Mouse (Mus musculus): ENCODE data around the gene Lrmp. TPM values are rescaled to one million over a fixed set of nuclear protein-coding genes. Genes with fewer than 3 reads are reported as not detected.

The Lrmp gene
- polyA plus RNA-seq (2015; fragmentation: Nextera tagmentation; extraction: Ambion mirVana), result 15.2 and 17.6 TPM in 2 replicates

DNA sequence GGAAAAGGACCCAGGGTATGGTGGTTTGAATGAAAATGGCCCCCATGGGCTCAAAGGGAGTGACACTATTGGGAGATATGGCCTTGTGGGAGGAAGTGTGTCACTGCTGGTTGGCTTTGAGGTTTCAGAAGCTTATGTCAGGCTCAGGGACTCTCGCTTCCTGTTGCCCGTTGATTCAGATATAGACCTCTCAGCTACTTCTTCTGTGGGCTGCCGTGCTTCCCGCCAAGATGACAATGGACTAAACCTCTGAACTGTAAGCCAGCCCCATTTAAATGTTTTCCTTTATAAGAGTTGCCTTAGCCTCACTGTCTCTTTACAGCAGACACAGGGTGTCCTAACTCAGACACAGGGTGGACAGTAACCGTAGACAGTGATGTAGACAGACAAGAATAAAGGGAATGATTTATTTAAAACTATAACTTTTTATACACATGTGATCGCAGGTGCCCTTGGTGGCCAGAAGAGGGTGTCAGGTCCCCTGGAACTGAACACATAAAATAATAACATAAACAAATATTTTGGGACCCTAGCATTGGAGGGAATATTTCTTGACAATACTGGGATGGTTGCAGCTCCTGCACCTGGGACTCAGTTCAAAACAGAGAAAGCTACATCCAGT lies at the start of gene Lrmp:
Gene Lrmp (plus strand): TSS at position 178 of the 622 bp plus-strand sequence.
- H3K9ac ChIP-seq (ENCODE audit: low read length), result no peak within 1 kb of the TSS
- 0 out of 2 replicates have a peak within 1 kb of the TSS, but pooled peaks have one; percentile 8 for H3K27ac ChIP-seq (replicated peaks)
- H3K4me1 ChIP-seq (replicated peaks; ENCODE audit: control insufficient read depth, insufficient read depth), result no peaks in the 10 kb centered on the region; the same call in 1 of the 2 replicates
- DNase-seq (ENCODE audit: low spot score), result no peak
- H3K9me3 ChIP-seq (ENCODE audit: control insufficient read depth, low read length), result no peaks in the 10 kb centered on the region
- H3K4me3 ChIP-seq (ENCODE audit: low read depth, low read length), result no peak within 1 kb of the TSS
- TF ChIP-seq CTCF (IDR thresholded peaks at IDR 0.05; ENCODE audit: low read depth) (peak; percentile 25; the same call in 1 of the 2 replicates), EP300 (optimal IDR thresholded peaks at IDR 0.05) (no peak)
- no peaks in the 10 kb centered on the region for H3K36me3 ChIP-seq (ENCODE audit: control insufficient read depth, insufficient read depth, low read length)
- 73% methylated on average over 6 of the region's 6 CpGs for WGBS
- H3K27me3 ChIP-seq (ENCODE audit: control insufficient read depth, insufficient read depth, low read length), result no peaks in the 10 kb centered on the region
- no peak for ATAC-seq (ENCODE audit: low FRiP score, low TSS enrichment)
- H3K4me2 ChIP-seq (replicated peaks; ENCODE audit: low read depth), result no peak within 1 kb of the TSS

DNA sequence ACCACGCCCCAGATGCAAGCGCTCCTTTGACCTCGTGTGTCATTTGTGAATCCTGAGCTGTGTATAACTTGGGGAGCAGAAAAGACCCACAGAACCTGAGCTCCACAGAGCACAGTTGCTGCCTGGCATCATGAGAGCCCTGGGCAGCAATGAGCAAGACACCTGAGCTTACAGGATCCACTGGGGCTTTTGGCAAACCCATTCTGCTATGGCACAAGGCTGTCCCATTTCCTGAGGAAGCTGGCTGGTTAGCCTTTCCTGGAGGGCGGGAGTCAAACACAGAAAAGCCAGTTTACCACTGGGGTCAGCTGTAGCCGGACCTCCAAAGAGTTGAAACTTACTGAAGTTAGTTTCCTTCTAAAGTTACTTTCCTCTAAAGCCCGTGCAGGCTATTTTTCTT lies 49.0 kb upstream of the Lrmp start:
- ATAC-seq (ENCODE audit: low FRiP score, low TSS enrichment) (no peak), DNase-seq (ENCODE audit: low spot score) (no peak)
- H3K27me3 ChIP-seq (ENCODE audit: control insufficient read depth, insufficient read depth, low read length), result no peaks in the 10 kb centered on the region
- no peaks in the 10 kb centered on the region for H3K36me3 ChIP-seq (ENCODE audit: control insufficient read depth, insufficient read depth, low read length)
- no peaks in the 10 kb centered on the region for H3K4me1 ChIP-seq (replicated peaks; ENCODE audit: control insufficient read depth, insufficient read depth)
- no peak overlapping the region for H3K27ac ChIP-seq (replicated peaks)
- TF ChIP-seq EP300 (optimal IDR thresholded peaks at IDR 0.05) (no peak), CTCF (IDR thresholded peaks at IDR 0.05; ENCODE audit: low read depth) (no peak)
- no peak overlapping the region for H3K4me3 ChIP-seq (ENCODE audit: low read depth, low read length)
- no peaks in the 10 kb centered on the region for H3K9me3 ChIP-seq (ENCODE audit: control insufficient read depth, low read length)
- no peak overlapping the region for H3K4me2 ChIP-seq (replicated peaks; ENCODE audit: low read depth)
- no peak overlapping the region for H3K9ac ChIP-seq (ENCODE audit: low read length)
- WGBS, result 81% methylated on average over 6 of the region's 6 CpGs

DNA sequence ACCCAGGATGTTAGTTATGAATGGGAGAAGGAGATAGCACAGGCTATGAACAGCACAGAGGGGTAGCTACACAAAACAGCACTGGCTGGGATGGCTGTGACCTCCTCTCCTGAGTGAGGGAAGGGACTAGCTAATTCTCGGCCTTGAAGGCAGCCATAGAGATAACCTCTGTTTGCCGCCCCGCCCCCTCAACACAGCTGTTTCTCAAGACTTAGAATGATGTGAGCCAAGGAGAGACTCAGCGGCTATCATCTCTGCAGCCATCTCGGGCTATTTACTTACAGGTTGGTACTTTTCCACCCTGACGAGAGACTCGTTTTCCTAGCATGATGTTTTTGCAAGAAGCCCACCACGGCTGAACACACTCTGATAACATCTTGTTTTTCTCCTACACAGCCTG lies 47.8 kb upstream of the Lrmp start:
- ATAC-seq (ENCODE audit: low FRiP score, low TSS enrichment) (no peak), DNase-seq (ENCODE audit: low spot score) (no peak)
- no peak overlapping the region for H3K4me2 ChIP-seq (replicated peaks; ENCODE audit: low read depth)
- TF ChIP-seq CTCF (IDR thresholded peaks at IDR 0.05; ENCODE audit: low read depth) (no peak), EP300 (optimal IDR thresholded peaks at IDR 0.05) (no peak)
- no peak overlapping the region for H3K9ac ChIP-seq (ENCODE audit: low read length)
- H3K27ac ChIP-seq (replicated peaks), result no peak overlapping the region
- 79% methylated on average over 8 of the region's 8 CpGs for WGBS
- H3K27me3 ChIP-seq (ENCODE audit: control insufficient read depth, insufficient read depth, low read length), result no peaks in the 10 kb centered on the region
- no peak overlapping the region for H3K4me3 ChIP-seq (ENCODE audit: low read depth, low read length)
- H3K4me1 ChIP-seq (replicated peaks; ENCODE audit: control insufficient read depth, insufficient read depth), result no peaks in the 10 kb centered on the region
- H3K36me3 ChIP-seq (ENCODE audit: control insufficient read depth, insufficient read depth, low read length), result no peaks in the 10 kb centered on the region
- no peaks in the 10 kb centered on the region for H3K9me3 ChIP-seq (ENCODE audit: control insufficient read depth, low read length)

DNA sequence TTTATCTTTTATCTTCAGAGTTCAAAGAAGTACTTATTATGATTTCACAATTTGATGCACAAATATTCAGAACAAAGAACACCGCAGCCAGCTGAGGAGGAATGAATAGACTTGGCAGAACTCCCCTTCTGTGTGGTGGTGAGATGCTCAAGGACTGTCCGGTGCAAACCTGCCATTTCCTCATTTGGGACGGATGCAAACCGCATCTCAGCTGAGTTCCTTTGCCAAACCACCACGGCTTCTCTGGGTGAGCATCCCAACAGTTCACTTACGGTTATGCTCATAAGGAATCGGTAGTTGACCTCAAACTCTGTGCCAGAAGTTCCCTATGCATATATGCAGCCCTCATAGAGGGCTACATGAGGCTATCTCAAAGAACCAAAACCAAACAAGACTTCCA lies 46.1 kb upstream of the Lrmp start:
- TF ChIP-seq CTCF (IDR thresholded peaks at IDR 0.05; ENCODE audit: low read depth) (no peak), EP300 (optimal IDR thresholded peaks at IDR 0.05) (no peak)
- DNase-seq (ENCODE audit: low spot score), result no peak

DNA sequence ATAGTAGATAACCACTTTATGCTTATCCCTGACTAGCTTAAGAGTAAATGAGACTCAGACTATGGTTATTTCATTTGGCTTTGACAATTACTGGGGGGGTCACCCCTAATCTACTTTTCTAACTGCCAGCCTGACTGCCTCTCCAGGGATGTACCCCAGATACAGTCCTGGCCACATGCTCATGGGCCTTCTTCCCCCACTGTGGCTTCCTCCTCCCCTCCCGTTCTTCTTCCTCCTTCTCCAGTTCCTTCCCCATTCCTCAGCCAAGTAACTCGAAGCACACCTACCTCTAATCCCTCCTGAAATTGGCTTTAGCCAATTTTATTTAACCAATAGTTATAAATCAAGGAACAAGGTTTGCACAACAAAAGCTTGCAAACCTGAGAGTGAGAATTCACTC lies 45.5 kb upstream of the Lrmp start:
- H3K4me2 ChIP-seq (replicated peaks; ENCODE audit: low read depth), result no peak overlapping the region
- DNase-seq (ENCODE audit: low spot score), result no peak
- no peak for TF ChIP-seq EP300 (optimal IDR thresholded peaks at IDR 0.05)
- no peak for TF ChIP-seq CTCF (IDR thresholded peaks at IDR 0.05; ENCODE audit: low read depth)
- H3K36me3 ChIP-seq (ENCODE audit: control insufficient read depth, insufficient read depth, low read length), result no peaks in the 10 kb centered on the region
- no peak overlapping the region for H3K4me3 ChIP-seq (ENCODE audit: low read depth, low read length)
- no peak overlapping the region for H3K9ac ChIP-seq (ENCODE audit: low read length)
- 75% methylated on average over 2 of the region's 2 CpGs for WGBS
- no peak overlapping the region for H3K27ac ChIP-seq (replicated peaks)
- ATAC-seq (ENCODE audit: low FRiP score, low TSS enrichment), result no peak
- H3K4me1 ChIP-seq (replicated peaks; ENCODE audit: control insufficient read depth, insufficient read depth), result no peaks in the 10 kb centered on the region
- H3K27me3 ChIP-seq (ENCODE audit: control insufficient read depth, insufficient read depth, low read length), result no peaks in the 10 kb centered on the region
- no peaks in the 10 kb centered on the region for H3K9me3 ChIP-seq (ENCODE audit: control insufficient read depth, low read length)

More for the DNA sequence above, 46.1 kb upstream of the Lrmp start:
- Histone ChIP-seq H3K36me3 (ENCODE audit: control insufficient read depth, insufficient read depth, low read length) (no peaks in the 10 kb centered on the region), H3K9ac (ENCODE audit: low read length) (no peak overlapping the region), H3K27me3 (ENCODE audit: control insufficient read depth, insufficient read depth, low read length) (no peaks in the 10 kb centered on the region), H3K9me3 (ENCODE audit: control insufficient read depth, low read length) (no peaks in the 10 kb centered on the region), H3K4me3 (ENCODE audit: low read depth, low read length) (no peak overlapping the region), H3K4me1 (replicated peaks; ENCODE audit: control insufficient read depth, insufficient read depth) (no peaks in the 10 kb centered on the region), H3K27ac (replicated peaks) (no peak overlapping the region), H3K4me2 (replicated peaks; ENCODE audit: low read depth) (no peak overlapping the region)
- no peak for ATAC-seq (ENCODE audit: low FRiP score, low TSS enrichment)
- WGBS, result 83% methylated on average over 7 of the region's 7 CpGs

DNA sequence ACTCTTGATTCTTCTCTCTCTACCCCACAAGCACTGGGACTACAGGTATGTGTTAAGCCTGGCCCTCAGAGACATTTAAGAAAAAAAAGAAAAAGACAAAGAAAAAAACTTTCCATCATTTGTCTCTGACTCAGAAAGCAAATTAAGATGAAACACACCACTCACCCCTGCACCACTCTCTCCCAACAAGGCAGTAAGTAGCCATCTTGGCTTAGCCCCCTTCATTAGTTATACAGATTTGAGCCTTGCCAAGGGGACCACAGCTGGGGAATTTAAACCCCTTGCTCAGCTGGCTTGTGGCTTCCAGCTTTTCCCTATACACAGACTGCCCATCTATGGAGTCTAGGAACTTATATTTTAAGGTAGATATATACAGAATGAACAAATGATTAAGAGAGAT lies 41.0 kb upstream of the Lrmp start:
- no peak for DNase-seq (ENCODE audit: low spot score)
- H3K4me2 ChIP-seq (replicated peaks; ENCODE audit: low read depth), result no peak overlapping the region
- H3K27ac ChIP-seq (replicated peaks), result no peak overlapping the region
- no peak for ATAC-seq (ENCODE audit: low FRiP score, low TSS enrichment)
- TF ChIP-seq CTCF (IDR thresholded peaks at IDR 0.05; ENCODE audit: low read depth) (no peak), EP300 (optimal IDR thresholded peaks at IDR 0.05) (no peak)
- H3K36me3 ChIP-seq (ENCODE audit: control insufficient read depth, insufficient read depth, low read length), result no peaks in the 10 kb centered on the region
- no peaks in the 10 kb centered on the region for H3K4me1 ChIP-seq (replicated peaks; ENCODE audit: control insufficient read depth, insufficient read depth)
- peaks cover 2% of the 10 kb centered on the region; the same call in 1 of the 2 replicates for H3K27me3 ChIP-seq (ENCODE audit: control insufficient read depth, insufficient read depth, low read length)
- H3K9ac ChIP-seq (ENCODE audit: low read length), result no peak overlapping the region
- no peaks in the 10 kb centered on the region for H3K9me3 ChIP-seq (ENCODE audit: control insufficient read depth, low read length)
- no peak overlapping the region for H3K4me3 ChIP-seq (ENCODE audit: low read depth, low read length)

All from stomach, postnatal 0 days (tissue).